Mouse (Mus musculus): ENCODE data around the gene Tpte. TPM values are rescaled to one million over a fixed set of nuclear protein-coding genes. Genes with fewer than 3 reads are reported as not detected.
"Not testable (repeated sequence)": the region's sequence is repeated elsewhere in the genome, so short reads cannot be mapped to it uniquely, and the experiment has no call there.

The Tpte gene
- polyA plus RNA-seq, 1 experiment from 2014 or later, result not detected

- H3K27me3 ChIP-seq (replicated peaks; ENCODE audit: control insufficient read depth, insufficient read depth, low read length), result no peaks in the 10 kb centered on the region
- no peak for ATAC-seq
- 65% methylated on average over 6 of the region's 6 CpGs for WGBS
Measured at GRCm38 (mm10) chr8:22264292-22264691, 18.9 kb upstream of the Tpte start.

GRCm38 (mm10) chr8:22264787-22265186 is 18.5 kb upstream of the Tpte start:
- WGBS, result 57% methylated on average over 6 of the region's 6 CpGs
- H3K4me3 ChIP-seq (replicated peaks; ENCODE audit: low read length), result no peak overlapping the region
- ATAC-seq, result no peak
- H3K36me3 ChIP-seq (ENCODE audit: control insufficient read depth, insufficient read depth), result no peaks in the 10 kb centered on the region
- no peak overlapping the region for H3K4me2 ChIP-seq (ENCODE audit: low read length)
- no peaks in the 10 kb centered on the region for H3K9me3 ChIP-seq (ENCODE audit: control insufficient read depth, low read length)
- no peak overlapping the region for H3K9ac ChIP-seq (replicated peaks; ENCODE audit: low read depth, low read length)
- no peak overlapping the region for H3K27ac ChIP-seq (ENCODE audit: low read length)
- no peaks in the 10 kb centered on the region for H3K4me1 ChIP-seq (replicated peaks; ENCODE audit: control insufficient read depth, insufficient read depth, low read length)
- no peaks in the 10 kb centered on the region for H3K27me3 ChIP-seq (replicated peaks; ENCODE audit: control insufficient read depth, insufficient read depth, low read length)

More at GRCm38 (mm10) chr8:22264292-22264691, 18.9 kb upstream of the Tpte start:
- Histone ChIP-seq H3K27ac (ENCODE audit: low read length) (no peak overlapping the region), H3K9ac (replicated peaks; ENCODE audit: low read depth, low read length) (no peak overlapping the region), H3K4me1 (replicated peaks; ENCODE audit: control insufficient read depth, insufficient read depth, low read length) (no peaks in the 10 kb centered on the region), H3K9me3 (ENCODE audit: control insufficient read depth, low read length) (no peaks in the 10 kb centered on the region), H3K4me3 (replicated peaks; ENCODE audit: low read length) (no peak overlapping the region), H3K4me2 (ENCODE audit: low read length) (no peak overlapping the region), H3K36me3 (ENCODE audit: control insufficient read depth, insufficient read depth) (no peaks in the 10 kb centered on the region)

GRCm38 (mm10) chr8:22265194-22265593 is 18.0 kb upstream of the Tpte start:
- no peaks in the 10 kb centered on the region for H3K4me1 ChIP-seq (replicated peaks; ENCODE audit: control insufficient read depth, insufficient read depth, low read length)
- no peaks in the 10 kb centered on the region for H3K9me3 ChIP-seq (ENCODE audit: control insufficient read depth, low read length)
- no peak for ATAC-seq
- no peaks in the 10 kb centered on the region for H3K27me3 ChIP-seq (replicated peaks; ENCODE audit: control insufficient read depth, insufficient read depth, low read length)
- H3K4me3 ChIP-seq (replicated peaks; ENCODE audit: low read length), result no peak overlapping the region
- no peak overlapping the region for H3K27ac ChIP-seq (ENCODE audit: low read length)
- no peak overlapping the region for H3K9ac ChIP-seq (replicated peaks; ENCODE audit: low read depth, low read length)
- H3K36me3 ChIP-seq (ENCODE audit: control insufficient read depth, insufficient read depth), result no peaks in the 10 kb centered on the region
- H3K4me2 ChIP-seq (ENCODE audit: low read length), result no peak overlapping the region
- WGBS, result 58% methylated on average over 1 of the region's 1 CpGs

GRCm38 (mm10) chr8:22266809-22267208 is 16.4 kb upstream of the Tpte start:
- 96% methylated on average over 3 of the region's 3 CpGs for WGBS
- no peaks in the 10 kb centered on the region for H3K4me1 ChIP-seq (replicated peaks; ENCODE audit: control insufficient read depth, insufficient read depth, low read length)
- H3K4me3 ChIP-seq (replicated peaks; ENCODE audit: low read length), result no peak overlapping the region
- H3K27ac ChIP-seq (ENCODE audit: low read length), result no peak overlapping the region
- H3K9me3 ChIP-seq (ENCODE audit: control insufficient read depth, low read length), result no peaks in the 10 kb centered on the region
- no peak overlapping the region for H3K4me2 ChIP-seq (ENCODE audit: low read length)
- H3K36me3 ChIP-seq (ENCODE audit: control insufficient read depth, insufficient read depth), result no peaks in the 10 kb centered on the region
- no peak overlapping the region for H3K9ac ChIP-seq (replicated peaks; ENCODE audit: low read depth, low read length)
- no peaks in the 10 kb centered on the region for H3K27me3 ChIP-seq (replicated peaks; ENCODE audit: control insufficient read depth, insufficient read depth, low read length)
- ATAC-seq, result no peak

- WGBS, result 84% methylated on average over 3 of the region's 3 CpGs
- no peaks in the 10 kb centered on the region for H3K9me3 ChIP-seq (ENCODE audit: control insufficient read depth, low read length)
- H3K9ac ChIP-seq (replicated peaks; ENCODE audit: low read depth, low read length), result no peak overlapping the region
- H3K36me3 ChIP-seq (ENCODE audit: control insufficient read depth, insufficient read depth), result no peaks in the 10 kb centered on the region
- no peaks in the 10 kb centered on the region for H3K4me1 ChIP-seq (replicated peaks; ENCODE audit: control insufficient read depth, insufficient read depth, low read length)
- no peak for ATAC-seq
- no peaks in the 10 kb centered on the region for H3K27me3 ChIP-seq (replicated peaks; ENCODE audit: control insufficient read depth, insufficient read depth, low read length)
- H3K4me2 ChIP-seq (ENCODE audit: low read length), result no peak overlapping the region
- no peak overlapping the region for H3K4me3 ChIP-seq (replicated peaks; ENCODE audit: low read length)
- no peak overlapping the region for H3K27ac ChIP-seq (ENCODE audit: low read length)
Measured at GRCm38 (mm10) chr8:22273142-22273541, 10.1 kb upstream of the Tpte start.

- no peaks in the 10 kb centered on the region for H3K36me3 ChIP-seq (ENCODE audit: control insufficient read depth, insufficient read depth)
- no peaks in the 10 kb centered on the region; the same call in 1 of the 2 replicates for H3K4me1 ChIP-seq (replicated peaks; ENCODE audit: control insufficient read depth, insufficient read depth, low read length)
- no peaks in the 10 kb centered on the region for H3K9me3 ChIP-seq (ENCODE audit: control insufficient read depth, low read length)
- 80% methylated on average over 10 of the region's 10 CpGs for WGBS
- ATAC-seq, result no peak
- no peaks in the 10 kb centered on the region for H3K27me3 ChIP-seq (replicated peaks; ENCODE audit: control insufficient read depth, insufficient read depth, low read length)
- no peak overlapping the region for H3K4me3 ChIP-seq (replicated peaks; ENCODE audit: low read length)
- H3K4me2 ChIP-seq (ENCODE audit: low read length), result no peak overlapping the region
- H3K27ac ChIP-seq (ENCODE audit: low read length), result no peak overlapping the region
- no peak overlapping the region for H3K9ac ChIP-seq (replicated peaks; ENCODE audit: low read depth, low read length)
Measured at GRCm38 (mm10) chr8:22274641-22275040, 8.6 kb upstream of the Tpte start.

- Histone ChIP-seq H3K4me3 (replicated peaks; ENCODE audit: low read length) (no peak overlapping the region), H3K9me3 (ENCODE audit: control insufficient read depth, low read length) (no peaks in the 10 kb centered on the region), H3K4me2 (ENCODE audit: low read length) (no peak overlapping the region), H3K36me3 (ENCODE audit: control insufficient read depth, insufficient read depth) (no peaks in the 10 kb centered on the region), H3K9ac (replicated peaks; ENCODE audit: low read depth, low read length) (no peak overlapping the region), H3K27me3 (replicated peaks; ENCODE audit: control insufficient read depth, insufficient read depth, low read length) (no peaks in the 10 kb centered on the region), H3K4me1 (replicated peaks; ENCODE audit: control insufficient read depth, insufficient read depth, low read length) (0 out of 2 replicates have a peak, but pooled peaks cover 6% of the 10 kb centered on the region), H3K27ac (ENCODE audit: low read length) (no peak overlapping the region)
- ATAC-seq, result no peak
- 53% methylated on average over 2 of the region's 2 CpGs for WGBS
Measured at GRCm38 (mm10) chr8:22302326-22302725, 19.1 kb downstream of the Tpte start.

- WGBS, result 16% methylated on average over 7 of the region's 7 CpGs
- peak; percentile 79 for ATAC-seq
Measured at GRCm38 (mm10) chr8:22302896-22303306, 19.7 kb downstream of the Tpte start.

GRCm38 (mm10) chr8:22304045-22304444 is 20.8 kb downstream of the Tpte start:
- 85% methylated on average over 8 of the region's 9 CpGs for WGBS
- H3K4me2 ChIP-seq (ENCODE audit: low read length); H3K9ac ChIP-seq (replicated peaks; ENCODE audit: low read depth, low read length); H3K4me1 ChIP-seq (replicated peaks; ENCODE audit: control insufficient read depth, insufficient read depth, low read length); ATAC-seq; H3K27ac ChIP-seq (ENCODE audit: low read length); H3K4me3 ChIP-seq (replicated peaks; ENCODE audit: low read length); H3K27me3 ChIP-seq (replicated peaks; ENCODE audit: control insufficient read depth, insufficient read depth, low read length); H3K9me3 ChIP-seq (ENCODE audit: control insufficient read depth, low read length); H3K36me3 ChIP-seq (ENCODE audit: control insufficient read depth, insufficient read depth): not testable (repeated sequence)

More at GRCm38 (mm10) chr8:22302896-22303306, 19.7 kb downstream of the Tpte start:
- Histone ChIP-seq H3K9ac (replicated peaks; ENCODE audit: low read depth, low read length) (peak overlapping the region; percentile 44), H3K36me3 (ENCODE audit: control insufficient read depth, insufficient read depth) (no peaks in the 10 kb centered on the region), H3K27ac (ENCODE audit: low read length) (no peak overlapping the region), H3K27me3 (replicated peaks; ENCODE audit: control insufficient read depth, insufficient read depth, low read length) (no peaks in the 10 kb centered on the region), H3K4me2 (ENCODE audit: low read length) (peak overlapping the region; percentile 52), H3K4me3 (replicated peaks; ENCODE audit: low read length) (peak overlapping the region; percentile 29), H3K4me1 (replicated peaks; ENCODE audit: control insufficient read depth, insufficient read depth, low read length) (0 out of 2 replicates have a peak, but pooled peaks cover 6% of the 10 kb centered on the region), H3K9me3 (ENCODE audit: control insufficient read depth, low read length) (no peaks in the 10 kb centered on the region)

- H3K4me2 ChIP-seq (ENCODE audit: low read length), result no peak overlapping the region
- 83% methylated on average over 10 of the region's 10 CpGs for WGBS
- no peak overlapping the region for H3K27ac ChIP-seq (ENCODE audit: low read length)
- no peaks in the 10 kb centered on the region for H3K27me3 ChIP-seq (replicated peaks; ENCODE audit: control insufficient read depth, insufficient read depth, low read length)
- H3K36me3 ChIP-seq (ENCODE audit: control insufficient read depth, insufficient read depth), result no peaks in the 10 kb centered on the region
- ATAC-seq, result no peak
- H3K4me1 ChIP-seq (replicated peaks; ENCODE audit: control insufficient read depth, insufficient read depth, low read length), result 0 out of 2 replicates have a peak, but pooled peaks cover 6% of the 10 kb centered on the region
- H3K9ac ChIP-seq (replicated peaks; ENCODE audit: low read depth, low read length), result no peak overlapping the region
- no peaks in the 10 kb centered on the region for H3K9me3 ChIP-seq (ENCODE audit: control insufficient read depth, low read length)
- no peak overlapping the region for H3K4me3 ChIP-seq (replicated peaks; ENCODE audit: low read length)
Measured at GRCm38 (mm10) chr8:22306999-22307398, 23.8 kb downstream of the Tpte start.

Measured in forebrain, embryonic 16.5 days (tissue).